Mouse (Mus musculus) Muller cell, postnatal 12 days (primary cell): ENCODE data around the gene Rps7.
A peak's percentile ranks its signal among the peaks of the same experiment; 100 is the strongest.

Source experiments
- DNase-seq: peaks from one replicate; pipeline ENCODE4 v3.0.0-alpha.2; 2015; ENCODE audit errors: inconsistent ontology term

The Rps7 gene

GRCm38 (mm10) chr12:28617297-28617696, 18.5 kb downstream of the Rps7 start:
- DNase-seq = no peak

DNA sequence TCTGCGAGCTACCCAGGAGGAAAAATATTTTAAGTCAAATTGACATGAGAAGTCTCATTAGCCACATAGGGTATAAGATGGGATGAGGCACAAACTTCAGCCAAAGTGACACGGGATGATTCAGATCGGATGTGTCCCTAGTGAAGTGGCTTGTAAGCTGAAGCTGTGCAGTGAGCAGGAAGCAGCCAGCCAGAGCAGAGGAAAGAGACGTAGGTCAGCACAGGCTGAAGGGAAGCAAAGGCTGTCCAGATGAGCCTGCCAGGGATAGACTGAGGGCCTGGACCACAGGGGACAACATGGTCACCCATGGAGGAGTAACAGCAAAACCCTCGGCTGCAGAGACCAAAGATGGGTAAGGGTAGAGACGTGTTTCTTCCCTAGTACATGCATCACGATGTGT, 21.4 kb downstream of the Rps7 start:
- DNase-seq = no peak

DNA sequence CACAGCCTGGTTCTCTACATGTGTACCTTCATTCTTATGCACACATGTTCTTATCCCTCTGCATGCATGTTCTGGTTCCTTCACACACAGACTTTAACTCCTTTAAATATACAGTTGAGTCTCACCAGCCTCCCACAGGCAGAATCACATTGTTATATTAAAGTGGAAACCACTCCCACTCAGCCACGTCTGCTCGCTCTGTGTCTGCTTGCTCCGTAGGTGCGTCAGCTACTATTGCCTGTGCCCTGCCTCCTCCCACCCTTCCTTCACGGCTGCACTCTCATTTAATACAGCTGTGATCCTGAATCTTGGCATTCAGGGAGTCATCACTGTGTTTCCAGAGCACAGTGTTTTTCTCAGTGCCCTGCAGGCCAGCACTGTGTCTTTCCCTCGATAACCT, 23.4 kb downstream of the Rps7 start:
- DNase-seq = no peak

DNA sequence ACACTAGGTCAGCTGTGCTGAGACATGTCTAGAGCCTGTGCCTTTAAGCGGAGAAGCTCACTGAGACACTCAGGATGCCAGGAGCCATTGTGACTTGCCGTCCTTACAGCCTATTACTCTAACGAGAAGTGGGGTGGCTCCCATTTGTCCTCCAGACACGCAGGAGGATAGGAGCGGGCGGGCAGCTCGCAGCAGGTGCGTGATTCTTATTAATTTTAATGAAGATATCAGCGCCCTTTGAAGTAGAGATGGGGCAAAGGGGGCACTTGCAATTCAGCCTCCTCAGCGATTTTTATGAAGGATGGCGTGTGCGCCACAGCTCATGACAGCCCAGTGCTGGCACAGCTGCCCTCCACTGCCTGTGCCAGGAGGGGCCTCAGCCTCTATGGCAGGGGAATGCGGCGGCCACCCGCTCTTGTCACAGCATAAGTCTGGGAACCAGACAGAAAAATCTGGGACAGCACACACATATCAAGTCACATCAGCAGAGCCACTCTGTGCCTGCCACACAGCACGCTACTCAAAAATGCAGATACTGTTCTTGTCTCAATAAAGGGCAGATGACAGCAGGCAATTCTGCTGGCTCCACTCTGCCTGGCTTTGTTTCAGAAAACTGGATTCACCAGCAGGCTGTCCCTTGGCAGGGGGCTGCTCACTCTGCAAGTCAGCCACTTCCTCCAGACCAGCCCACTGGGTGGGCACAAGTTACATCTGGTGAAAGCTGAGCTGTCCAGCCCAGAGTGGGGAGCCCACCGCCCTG, 28.0 kb downstream of the Rps7 start:
- peak; percentile 35 for DNase-seq

- no peak for DNase-seq
These were observed 32.3 kb downstream of the Rps7 start for GRCm38 (mm10) chr12:28603494-28603893.

DNA sequence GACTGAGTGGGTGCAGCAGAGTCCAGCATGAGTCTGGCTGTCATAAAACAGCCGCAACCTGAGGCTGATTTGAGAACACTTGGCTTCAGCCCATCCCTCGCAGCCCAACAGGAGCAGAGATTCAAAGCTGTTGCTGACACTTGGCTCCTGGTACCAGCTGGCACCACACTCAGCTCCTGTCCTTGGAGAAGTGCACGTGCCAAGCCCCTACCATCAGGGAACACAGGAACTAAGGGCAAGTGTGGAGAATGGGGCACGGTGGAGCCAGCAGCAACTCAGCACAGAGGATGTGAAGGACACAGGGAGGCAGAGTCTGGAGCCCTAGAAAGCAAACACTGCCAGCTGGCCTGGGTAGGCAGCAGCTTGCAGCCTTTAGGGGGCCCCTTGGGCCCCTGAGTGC, 33.5 kb downstream of the Rps7 start:
- peak; percentile 18 for DNase-seq

DNA sequence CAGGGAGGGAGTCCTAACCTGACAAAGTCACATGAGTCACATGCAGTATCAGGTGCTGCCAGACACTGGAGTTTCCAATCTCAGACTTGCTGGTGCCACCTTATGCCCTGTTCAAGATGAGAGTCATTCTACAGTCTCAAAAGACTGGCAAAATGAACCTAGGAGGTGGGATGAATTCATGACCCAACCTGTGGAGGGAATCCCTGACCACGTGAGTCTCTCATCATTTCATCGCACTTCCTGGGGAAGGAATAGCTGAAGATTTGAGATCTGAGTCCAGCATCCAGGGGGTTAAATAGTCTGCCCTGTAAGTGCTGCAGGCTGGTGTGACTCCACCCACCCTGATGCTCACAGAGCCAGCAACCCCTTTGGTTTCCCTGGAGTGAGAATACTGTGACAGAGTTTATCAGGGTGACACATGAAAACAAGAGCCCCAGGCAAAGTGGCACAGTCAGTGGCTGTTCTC, 37.2 kb downstream of the Rps7 start:
- no peak for DNase-seq

- no peak for DNase-seq
These were observed 37.6 kb downstream of the Rps7 start for GRCm38 (mm10) chr12:28598110-28598509.

DNA sequence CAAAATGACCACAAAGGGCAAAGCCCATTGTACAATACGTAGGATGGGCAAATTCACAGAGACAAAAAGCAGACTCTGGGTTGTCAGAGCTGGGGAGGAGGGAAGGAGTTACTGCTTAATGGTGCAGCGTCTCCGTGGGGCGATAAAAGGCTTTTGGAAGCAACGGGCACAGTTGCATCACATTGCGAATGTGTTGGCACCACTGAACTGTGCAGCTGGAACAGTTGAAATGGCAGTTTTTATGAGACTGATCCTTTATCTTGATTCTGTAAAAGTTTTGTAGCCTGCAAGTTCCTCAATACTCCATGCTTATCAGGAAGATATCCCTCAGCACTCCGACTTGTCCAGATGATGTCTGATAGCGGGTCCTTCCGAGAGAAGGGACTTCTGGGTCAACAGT, 38.1 kb downstream of the Rps7 start:
- no peak for DNase-seq

DNA sequence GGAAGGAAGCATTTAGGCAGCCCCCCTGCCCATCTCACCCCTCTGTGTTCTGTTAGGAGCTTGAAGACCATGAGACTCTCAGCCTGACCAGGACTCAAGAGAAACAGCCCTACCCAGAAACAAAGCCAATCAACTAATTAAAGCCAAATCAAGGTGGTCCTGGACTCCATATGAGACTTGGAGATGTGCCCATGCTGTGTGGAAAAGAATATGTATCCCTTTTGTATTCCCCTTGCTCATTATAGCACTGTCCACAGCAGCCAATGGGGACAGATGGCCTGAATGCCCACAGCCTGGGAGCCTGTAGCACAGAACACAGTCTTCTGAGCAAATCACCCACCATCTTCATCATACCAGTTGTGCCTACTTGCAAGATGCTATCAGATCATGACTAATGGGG, 38.9 kb downstream of the Rps7 start:
- DNase-seq = no peak

DNA sequence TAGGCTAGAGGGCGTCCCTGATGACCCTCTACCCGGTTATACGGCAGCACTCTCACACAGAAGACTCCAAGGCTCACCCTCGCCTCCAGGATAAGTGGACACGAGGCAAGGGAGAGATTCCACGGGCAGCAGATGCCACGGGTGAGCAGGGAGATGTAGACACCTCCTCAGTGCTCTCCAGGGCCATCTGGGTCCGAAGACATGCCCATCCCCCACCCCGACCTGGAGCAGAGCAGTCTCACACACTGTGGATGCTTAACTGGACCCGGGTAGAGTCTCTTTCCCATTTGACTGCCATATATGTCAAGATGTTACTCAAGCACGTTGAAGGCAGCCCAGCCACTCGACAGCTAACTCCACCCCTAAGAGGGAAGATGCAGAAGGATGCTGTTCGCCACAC, 45.3 kb downstream of the Rps7 start:
- no peak for DNase-seq

DNA sequence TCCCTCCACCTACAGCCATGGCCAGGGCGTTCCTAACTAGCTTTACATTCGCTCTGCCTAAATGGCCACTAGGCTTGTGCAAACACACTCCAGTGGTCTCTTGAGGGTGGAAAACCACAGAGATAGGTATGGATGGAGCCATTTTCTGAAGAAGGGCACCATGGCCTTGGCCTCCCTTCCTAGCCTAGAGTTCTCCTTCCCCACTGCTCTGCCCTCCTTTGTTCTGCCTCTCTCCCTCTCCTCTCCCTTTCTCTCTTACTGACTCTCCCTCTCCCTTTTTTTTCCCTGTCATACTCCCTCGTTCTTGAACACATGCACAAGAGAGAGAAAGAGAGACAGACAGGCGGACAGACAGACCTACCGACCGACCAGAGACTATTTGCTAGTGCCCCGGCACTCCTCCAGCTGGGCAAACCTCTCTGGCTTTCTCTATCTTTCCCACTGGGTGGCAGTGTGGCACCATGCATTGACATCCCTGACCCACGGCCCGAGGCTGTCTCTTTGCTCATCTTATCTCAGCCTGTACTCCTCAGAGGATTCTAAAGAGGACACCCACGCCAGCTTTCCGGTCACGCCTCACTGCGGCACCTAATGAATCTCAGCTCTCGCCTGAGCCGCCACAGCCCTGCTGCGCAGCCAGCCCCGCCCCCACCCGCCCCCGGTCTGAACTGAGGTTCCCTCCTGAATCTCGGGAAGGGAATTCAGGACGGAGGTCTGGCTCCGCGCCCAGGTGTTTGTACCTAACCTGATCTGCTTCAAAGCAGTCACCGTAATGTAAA, 46.5 kb downstream of the Rps7 start:
- peak; percentile 83 for DNase-seq

DNA sequence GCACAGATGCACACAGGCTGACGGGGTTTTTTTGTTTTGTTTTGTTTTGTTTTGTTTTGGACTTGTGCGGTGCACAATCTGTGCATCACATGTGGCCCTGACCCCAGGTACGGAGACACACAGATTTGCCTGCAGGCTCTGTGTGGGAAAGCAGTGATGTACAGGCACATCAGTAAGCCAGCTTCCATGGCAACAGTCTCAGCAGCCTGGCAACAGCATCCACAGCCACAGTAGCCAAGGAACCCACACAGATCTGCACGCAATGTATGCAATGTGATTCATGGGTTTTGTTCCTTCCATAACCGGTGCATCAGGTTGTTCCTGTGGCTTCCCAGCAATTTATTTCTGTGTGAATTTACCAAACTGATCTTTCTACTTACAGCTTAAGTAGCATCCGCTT, 47.8 kb downstream of the Rps7 start:
- DNase-seq = no peak

- DNase-seq = no peak
These were observed 51.7 kb downstream of the Rps7 start for GRCm38 (mm10) chr12:28584036-28584435.

DNA sequence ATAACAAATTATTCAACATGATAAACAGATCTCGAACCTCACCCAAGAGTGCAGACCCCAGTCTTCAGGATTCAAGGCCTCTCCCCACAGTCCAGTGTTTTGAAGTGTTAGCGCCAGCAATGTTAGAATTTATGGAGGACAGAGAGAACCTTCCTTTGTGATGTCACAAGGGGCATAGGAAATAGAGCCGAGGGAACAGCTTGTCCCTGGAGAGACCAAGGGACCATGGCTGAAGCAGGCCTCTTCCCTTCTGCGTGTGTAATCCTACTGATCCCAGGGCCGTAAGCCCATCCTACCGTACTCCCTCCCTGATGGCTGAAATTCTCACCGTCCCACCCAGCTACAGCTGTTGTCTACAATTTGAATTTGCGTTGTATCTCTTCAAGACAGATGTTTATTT, 53.3 kb downstream of the Rps7 start, which contains the start of gene Allc:
TSS of gene Allc (minus strand) at position 101 of the 400 bp plus-strand sequence.
- DNase-seq = no peak
